Mouse (Mus musculus): Measurements from ENCODE around the gene Ccdc134.

The Ccdc134 gene

GRCm38 (mm10) chr15:82170437-82171377 is 43.0 kb downstream of the Ccdc134 start:
- no peak for DNase-seq (ENCODE audit: extremely low spot score, low spot score)

GRCm38 (mm10) chr15:82172648-82173047 is 44.9 kb downstream of the Ccdc134 start:
- no peak for DNase-seq (ENCODE audit: extremely low spot score, low spot score)

GRCm38 (mm10) chr15:82175091-82175490 is 47.4 kb downstream of the Ccdc134 start:
- DNase-seq (ENCODE audit: extremely low spot score, low spot score) = no peak

- DNase-seq (ENCODE audit: extremely low spot score, low spot score) = no peak
Observed at GRCm38 (mm10) chr15:82177743-82178290, 50.1 kb downstream of the Ccdc134 start.

- DNase-seq (ENCODE audit: extremely low spot score, low spot score) = no peak
Observed at GRCm38 (mm10) chr15:82181131-82181530, 53.4 kb downstream of the Ccdc134 start.

GRCm38 (mm10) chr15:82182311-82182710 is 54.6 kb downstream of the Ccdc134 start:
- DNase-seq (ENCODE audit: extremely low spot score, low spot score) = no peak

GRCm38 (mm10) chr15:82183596-82183995 is 55.9 kb downstream of the Ccdc134 start:
- no peak for DNase-seq (ENCODE audit: extremely low spot score, low spot score)

GRCm38 (mm10) chr15:82184183-82184582 is 56.5 kb downstream of the Ccdc134 start:
- DNase-seq (ENCODE audit: extremely low spot score, low spot score) = no peak

- no peak for DNase-seq (ENCODE audit: extremely low spot score, low spot score)
Observed at GRCm38 (mm10) chr15:82184656-82185055, 56.9 kb downstream of the Ccdc134 start.

GRCm38 (mm10) chr15:82185062-82185783 is 57.5 kb downstream of the Ccdc134 start:
- DNase-seq (ENCODE audit: extremely low spot score, low spot score) = no peak

GRCm38 (mm10) chr15:82186131-82186530 is 58.4 kb downstream of the Ccdc134 start:
- no peak for DNase-seq (ENCODE audit: extremely low spot score, low spot score)

- no peak for DNase-seq (ENCODE audit: extremely low spot score, low spot score)
Observed at GRCm38 (mm10) chr15:82186931-82187330, 59.2 kb downstream of the Ccdc134 start.

- DNase-seq (ENCODE audit: extremely low spot score, low spot score) = no peak
Observed at GRCm38 (mm10) chr15:82187401-82187800, 59.7 kb downstream of the Ccdc134 start.

GRCm38 (mm10) chr15:82187924-82188323 is 60.2 kb downstream of the Ccdc134 start:
- no peak for DNase-seq (ENCODE audit: extremely low spot score, low spot score)

GRCm38 (mm10) chr15:82188481-82189240 is 60.9 kb downstream of the Ccdc134 start:
- DNase-seq (ENCODE audit: extremely low spot score, low spot score) = no peak
